Mouse (Mus musculus) megakaryocyte, embryonic 14.5 days (primary cell): ENCODE data around the gene Eri3.

Experiments
- FLI1 ChIP-seq: IDR thresholded peaks from 2 replicates; pipeline ENCODE4 v1.6.1; 2012; ENCODE audit warnings: low read length, inconsistent platforms, mixed read lengths
- GATA1 ChIP-seq: IDR thresholded peaks from 3 replicates; pipeline ENCODE4 v1.6.1; 2012; ENCODE audit warnings: mixed read lengths, low read length, inconsistent platforms, borderline replicate concordance

DNA sequence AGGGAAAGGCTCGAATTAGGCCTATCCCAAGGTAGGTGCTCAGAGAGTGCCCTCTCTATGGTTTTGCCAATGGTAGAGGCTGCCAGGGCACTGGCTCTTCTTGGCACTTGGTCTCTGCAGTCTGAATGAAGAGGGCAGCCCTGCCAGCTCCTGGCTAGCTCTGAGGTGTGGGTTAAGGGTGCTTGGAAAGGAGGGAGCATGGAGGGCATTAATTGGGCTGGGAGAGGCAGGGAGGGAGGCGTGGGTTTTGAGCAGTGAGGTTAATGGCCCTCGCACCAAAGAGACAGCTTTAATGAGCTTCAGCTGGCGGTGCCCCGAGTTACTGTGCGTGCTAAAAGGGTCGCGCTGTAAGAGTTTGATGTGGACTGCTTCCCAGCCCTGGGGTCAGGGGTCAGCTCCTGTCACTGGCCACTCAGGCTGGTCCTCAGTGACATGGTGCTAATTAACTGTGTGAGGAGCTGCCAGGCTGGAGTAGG lies 101.5 kb downstream of the Eri3 start:
- TF ChIP-seq GATA1 (no peak), FLI1 (no peak)
